Mouse (Mus musculus): ENCODE measurements around the gene Myo1c. TPM values are rescaled to one million over a fixed set of nuclear protein-coding genes. Genes with fewer than 3 reads are reported as not detected.
A peak's percentile ranks its signal among the peaks of the same experiment; 100 is the strongest.

Myo1c gene
- polyA plus RNA-seq (2015; fragmentation: Nextera tagmentation; extraction: Ambion mirVana), result 13.6 and 16.7 TPM in 2 replicates

DNA sequence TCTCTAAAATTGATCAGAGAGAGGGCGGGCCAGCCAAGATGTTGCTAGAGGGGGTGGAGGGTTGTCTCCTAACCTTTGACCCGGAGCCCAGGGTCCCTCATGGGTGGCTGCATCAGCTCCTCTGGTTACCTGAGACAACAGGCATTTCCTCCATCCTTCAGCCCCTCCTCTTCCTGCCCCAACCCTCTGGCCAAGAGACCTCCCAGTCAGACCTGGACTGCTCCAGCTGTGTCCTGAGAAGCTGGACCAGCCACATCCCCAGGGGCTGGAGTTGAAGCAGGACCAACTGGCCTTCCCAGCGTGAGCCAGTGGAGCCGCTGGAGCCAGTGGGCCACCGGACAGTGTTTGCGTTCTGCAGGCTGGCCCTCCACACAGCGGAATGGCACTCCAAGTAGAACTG, at the start of gene Myo1c:
Gene Myo1c, plus strand, starts transcription at position 194 of the 400 bp plus-strand sequence.
- Histone ChIP-seq H3K4me2 (ENCODE audit: low read length) (peak within 1 kb of the TSS; percentile 92), H3K27ac (ENCODE audit: low read depth, low read length) (peak within 1 kb of the TSS; percentile 74), H3K27me3 (replicated peaks; ENCODE audit: control insufficient read depth, insufficient read depth, low read length) (peaks cover 11% of the 10 kb centered on the region), H3K9ac (ENCODE audit: low read depth, low read length) (peak within 1 kb of the TSS; percentile 80), H3K9me3 (ENCODE audit: control insufficient read depth, low read length) (no peaks in the 10 kb centered on the region), H3K4me3 (ENCODE audit: low read length) (peak within 1 kb of the TSS; percentile 62), H3K36me3 (ENCODE audit: control insufficient read depth, insufficient read depth, low read length) (no peaks in the 10 kb centered on the region), H3K4me1 (ENCODE audit: control insufficient read depth, insufficient read depth, low read depth, low read length) (peaks cover 27% of the 10 kb centered on the region)
- 71% methylated on average over 7 of the region's 7 CpGs for WGBS
- ATAC-seq, result no peak

DNA sequence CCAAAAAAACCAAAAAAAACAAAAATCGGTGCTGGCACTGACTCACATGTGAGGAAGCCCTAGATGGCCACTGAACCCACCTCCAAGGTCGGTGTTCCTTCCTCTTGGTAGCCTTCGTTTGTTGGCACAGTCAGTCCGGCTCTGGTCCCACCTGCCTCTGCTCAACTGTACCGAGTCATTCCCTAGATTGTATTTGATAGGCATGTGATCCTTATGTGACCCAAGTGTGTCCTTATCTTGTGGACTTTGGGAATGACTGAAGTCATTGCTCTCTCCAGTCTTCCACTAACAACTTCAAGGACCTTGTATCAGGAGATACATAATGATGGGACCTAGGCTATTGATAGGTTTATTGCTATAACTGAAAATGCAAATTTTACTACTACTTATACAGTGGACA, 45.5 kb upstream of the Myo1c start:
- peaks cover 36% of the 10 kb centered on the region for H3K36me3 ChIP-seq (ENCODE audit: control insufficient read depth, insufficient read depth, low read length)
- no peaks in the 10 kb centered on the region for H3K4me1 ChIP-seq (ENCODE audit: control insufficient read depth, insufficient read depth, low read depth, low read length)
- 92% methylated on average over 5 of the region's 5 CpGs for WGBS
- no peak overlapping the region for H3K4me2 ChIP-seq (ENCODE audit: low read length)
- H3K9me3 ChIP-seq (ENCODE audit: control insufficient read depth, low read length), result no peaks in the 10 kb centered on the region
- ATAC-seq, result no peak
- H3K4me3 ChIP-seq (ENCODE audit: low read length), result no peak overlapping the region
- no peak overlapping the region for H3K27ac ChIP-seq (ENCODE audit: low read depth, low read length)
- no peaks in the 10 kb centered on the region for H3K27me3 ChIP-seq (replicated peaks; ENCODE audit: control insufficient read depth, insufficient read depth, low read length)
- no peak overlapping the region for H3K9ac ChIP-seq (ENCODE audit: low read depth, low read length)

DNA sequence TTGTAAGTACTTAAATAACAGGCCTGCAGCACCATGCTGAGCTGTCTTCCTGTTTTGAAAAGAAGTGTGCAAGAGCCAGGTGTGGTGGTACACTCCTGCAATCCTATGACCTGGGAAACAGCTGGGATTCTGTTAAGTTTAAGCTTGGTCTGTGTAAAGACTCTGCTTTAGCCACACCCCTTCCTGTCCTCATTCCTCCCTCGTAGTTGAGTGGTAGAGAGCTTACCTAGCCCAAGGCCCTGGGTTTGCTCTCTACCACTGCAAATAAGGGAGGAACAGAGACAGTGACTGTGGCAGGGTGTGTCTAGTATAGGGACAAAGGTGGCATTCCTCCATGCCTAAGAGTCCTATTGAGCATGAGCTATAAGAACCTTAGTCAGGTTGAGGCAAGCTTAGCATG, 45.0 kb upstream of the Myo1c start:
- Histone ChIP-seq H3K4me3 (ENCODE audit: low read length) (no peak overlapping the region), H3K27ac (ENCODE audit: low read depth, low read length) (no peak overlapping the region), H3K36me3 (ENCODE audit: control insufficient read depth, insufficient read depth, low read length) (peaks cover 36% of the 10 kb centered on the region), H3K27me3 (replicated peaks; ENCODE audit: control insufficient read depth, insufficient read depth, low read length) (no peaks in the 10 kb centered on the region), H3K9me3 (ENCODE audit: control insufficient read depth, low read length) (no peaks in the 10 kb centered on the region), H3K9ac (ENCODE audit: low read depth, low read length) (no peak overlapping the region), H3K4me1 (ENCODE audit: control insufficient read depth, insufficient read depth, low read depth, low read length) (no peaks in the 10 kb centered on the region), H3K4me2 (ENCODE audit: low read length) (no peak overlapping the region)
- WGBS, result 75% methylated on average over 1 of the region's 1 CpGs
- no peak for ATAC-seq

DNA sequence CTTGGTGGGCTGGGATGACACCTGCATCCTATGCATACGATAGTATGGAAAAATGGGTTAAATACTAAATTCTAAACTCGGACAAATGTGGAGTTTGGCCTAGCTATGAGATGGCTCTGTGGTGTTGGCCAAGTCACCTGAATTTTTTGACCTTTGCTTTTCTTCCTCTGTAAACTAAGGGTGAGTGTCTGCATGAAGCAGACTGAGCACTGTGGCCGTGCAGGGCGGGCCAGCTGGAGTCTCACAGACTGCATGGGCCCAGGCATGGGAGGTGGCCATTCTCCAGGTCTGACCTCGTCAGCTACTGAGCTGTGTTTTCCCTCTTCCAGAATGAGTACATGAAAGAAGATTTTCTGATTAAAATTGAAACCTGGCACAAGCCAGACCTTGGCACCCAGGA, 41.5 kb upstream of the Myo1c start:
- no peak overlapping the region for H3K4me3 ChIP-seq (ENCODE audit: low read length)
- no peaks in the 10 kb centered on the region for H3K4me1 ChIP-seq (ENCODE audit: control insufficient read depth, insufficient read depth, low read depth, low read length)
- no peaks in the 10 kb centered on the region for H3K9me3 ChIP-seq (ENCODE audit: control insufficient read depth, low read length)
- no peak overlapping the region for H3K27ac ChIP-seq (ENCODE audit: low read depth, low read length)
- no peak overlapping the region for H3K4me2 ChIP-seq (ENCODE audit: low read length)
- no peak for ATAC-seq
- 90% methylated on average over 5 of the region's 5 CpGs for WGBS
- no peak overlapping the region for H3K9ac ChIP-seq (ENCODE audit: low read depth, low read length)
- H3K27me3 ChIP-seq (replicated peaks; ENCODE audit: control insufficient read depth, insufficient read depth, low read length), result no peaks in the 10 kb centered on the region
- peaks cover 26% of the 10 kb centered on the region for H3K36me3 ChIP-seq (ENCODE audit: control insufficient read depth, insufficient read depth, low read length)

DNA sequence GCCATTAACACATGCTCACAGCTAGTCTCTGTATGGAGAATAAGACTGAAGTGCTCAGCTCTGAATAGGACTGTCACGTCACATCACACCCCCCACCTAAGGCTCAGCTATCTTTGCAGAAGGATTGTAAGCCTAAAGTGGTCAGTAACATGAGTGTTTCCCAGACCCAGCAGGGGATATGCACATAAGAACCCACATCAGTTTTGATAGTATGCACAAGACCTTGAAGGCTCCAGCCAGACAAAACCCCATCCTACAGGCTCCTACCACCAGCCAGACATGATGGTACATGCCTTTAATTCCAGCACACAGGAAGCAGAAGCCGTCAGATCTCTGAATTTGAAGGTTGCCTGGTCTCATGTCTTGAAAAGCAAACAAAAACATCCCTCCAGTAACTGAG, 40.3 kb upstream of the Myo1c start:
- WGBS, result 80% methylated on average over 2 of the region's 2 CpGs
- Histone ChIP-seq H3K27me3 (replicated peaks; ENCODE audit: control insufficient read depth, insufficient read depth, low read length) (no peaks in the 10 kb centered on the region), H3K9ac (ENCODE audit: low read depth, low read length) (no peak overlapping the region), H3K4me1 (ENCODE audit: control insufficient read depth, insufficient read depth, low read depth, low read length) (no peaks in the 10 kb centered on the region), H3K4me3 (ENCODE audit: low read length) (no peak overlapping the region), H3K27ac (ENCODE audit: low read depth, low read length) (no peak overlapping the region), H3K9me3 (ENCODE audit: control insufficient read depth, low read length) (no peaks in the 10 kb centered on the region), H3K36me3 (ENCODE audit: control insufficient read depth, insufficient read depth, low read length) (peaks cover 30% of the 10 kb centered on the region), H3K4me2 (ENCODE audit: low read length) (no peak overlapping the region)
- no peak for ATAC-seq

DNA sequence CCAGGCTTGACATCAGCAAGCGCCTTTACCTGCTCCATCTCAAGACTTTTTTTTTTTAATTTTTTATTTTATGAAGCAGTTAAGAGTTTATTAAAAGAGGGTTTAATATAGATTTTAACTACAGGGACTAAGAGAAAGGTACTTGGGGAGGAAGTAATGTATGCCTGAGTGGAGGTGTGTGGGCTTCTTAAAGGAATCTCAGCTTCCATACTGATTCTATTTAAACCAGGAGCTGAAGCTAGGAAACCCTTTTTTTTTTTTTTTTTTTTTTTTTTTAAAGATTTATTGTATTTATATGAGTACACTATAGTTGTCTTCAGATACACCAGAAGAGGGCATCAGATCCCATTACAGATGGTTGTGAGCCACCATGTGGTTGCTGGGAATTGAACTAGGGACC, 35.5 kb upstream of the Myo1c start:
- H3K36me3 ChIP-seq (ENCODE audit: control insufficient read depth, insufficient read depth, low read length), result peaks cover 29% of the 10 kb centered on the region
- no peaks in the 10 kb centered on the region for H3K4me1 ChIP-seq (ENCODE audit: control insufficient read depth, insufficient read depth, low read depth, low read length)
- H3K4me3 ChIP-seq (ENCODE audit: low read length), result no peak overlapping the region
- WGBS, result 95% methylated on average over 1 of the region's 1 CpGs
- no peaks in the 10 kb centered on the region for H3K9me3 ChIP-seq (ENCODE audit: control insufficient read depth, low read length)
- H3K27me3 ChIP-seq (replicated peaks; ENCODE audit: control insufficient read depth, insufficient read depth, low read length), result no peaks in the 10 kb centered on the region
- H3K9ac ChIP-seq (ENCODE audit: low read depth, low read length), result no peak overlapping the region
- ATAC-seq, result no peak
- no peak overlapping the region for H3K27ac ChIP-seq (ENCODE audit: low read depth, low read length)
- no peak overlapping the region for H3K4me2 ChIP-seq (ENCODE audit: low read length)

DNA sequence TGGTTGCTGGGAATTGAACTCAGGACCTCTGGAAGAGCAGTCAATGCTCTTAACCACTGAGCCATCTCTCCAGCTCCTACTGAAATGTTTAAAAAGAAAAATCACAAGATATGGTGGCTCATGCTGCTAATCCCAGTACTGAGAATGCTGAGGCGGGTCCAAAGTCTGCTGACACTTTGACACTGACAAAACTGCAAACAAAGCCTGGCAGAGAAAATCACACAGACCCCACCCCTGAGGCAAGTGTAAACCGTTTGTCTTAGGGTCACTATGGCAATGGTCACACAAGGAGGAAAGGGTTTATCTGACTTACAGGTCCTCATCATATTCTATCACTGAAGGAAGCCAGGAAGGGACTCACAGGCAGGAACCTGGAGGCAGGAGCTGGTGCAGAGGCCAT, 34.7 kb upstream of the Myo1c start:
- no peak for ATAC-seq
- 93% methylated on average over 2 of the region's 2 CpGs for WGBS
- Histone ChIP-seq H3K27ac (ENCODE audit: low read depth, low read length) (no peak overlapping the region), H3K9me3 (ENCODE audit: control insufficient read depth, low read length) (no peaks in the 10 kb centered on the region), H3K36me3 (ENCODE audit: control insufficient read depth, insufficient read depth, low read length) (peaks cover 31% of the 10 kb centered on the region), H3K4me1 (ENCODE audit: control insufficient read depth, insufficient read depth, low read depth, low read length) (no peaks in the 10 kb centered on the region), H3K27me3 (replicated peaks; ENCODE audit: control insufficient read depth, insufficient read depth, low read length) (no peaks in the 10 kb centered on the region), H3K9ac (ENCODE audit: low read depth, low read length) (no peak overlapping the region), H3K4me3 (ENCODE audit: low read length) (no peak overlapping the region), H3K4me2 (ENCODE audit: low read length) (no peak overlapping the region)

DNA sequence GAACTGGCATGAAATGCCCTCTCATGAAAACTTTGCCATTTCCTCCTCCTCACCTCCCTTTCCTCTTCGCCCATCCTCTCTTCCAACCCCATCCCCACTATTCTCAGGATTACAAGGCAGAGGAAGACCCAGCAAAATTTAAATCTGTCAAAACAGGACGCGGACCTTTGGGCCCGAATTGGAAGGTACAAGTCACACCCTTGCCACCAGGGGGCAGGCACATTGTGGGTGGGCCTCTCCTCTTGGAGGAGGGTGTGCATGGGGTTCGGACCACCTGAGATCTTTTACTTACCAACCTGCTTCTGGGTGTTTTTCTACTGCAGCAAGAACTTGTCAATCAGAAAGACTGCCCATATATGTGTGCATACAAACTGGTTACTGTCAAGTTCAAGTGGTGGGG, 31.2 kb upstream of the Myo1c start:
- Histone ChIP-seq H3K9me3 (ENCODE audit: control insufficient read depth, low read length) (no peaks in the 10 kb centered on the region), H3K36me3 (ENCODE audit: control insufficient read depth, insufficient read depth, low read length) (peaks cover 30% of the 10 kb centered on the region)
- 81% methylated on average over 5 of the region's 5 CpGs for WGBS

DNA sequence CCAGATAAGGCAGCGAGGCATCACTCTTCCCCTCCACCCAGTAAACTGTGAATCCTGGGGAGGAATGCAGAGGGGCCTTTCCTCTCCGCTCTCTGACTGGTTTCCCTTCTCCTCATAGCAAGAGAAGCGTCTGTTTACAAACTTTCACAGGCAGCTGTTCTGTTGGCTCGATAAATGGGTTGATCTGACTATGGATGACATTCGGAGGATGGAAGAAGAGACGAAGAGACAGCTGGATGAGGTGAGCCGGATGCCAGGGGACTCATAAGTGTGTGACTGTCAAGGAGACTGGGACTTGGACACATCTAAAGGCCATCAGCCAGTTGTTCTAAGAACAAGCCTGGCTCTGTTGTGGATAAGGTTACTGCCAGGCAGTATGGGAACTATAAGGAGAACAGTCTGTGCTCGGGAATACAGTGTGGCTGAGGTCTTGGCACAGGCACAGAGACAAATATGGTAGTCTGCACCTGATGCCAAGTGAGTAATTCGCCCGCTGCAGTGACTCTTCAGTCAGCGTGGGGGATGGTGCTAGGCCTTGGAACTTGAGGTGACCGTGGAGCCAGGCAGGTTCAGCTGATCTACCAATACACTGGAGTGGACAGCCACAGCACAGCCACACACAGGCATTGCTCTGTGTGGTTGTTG, 30.0 kb upstream of the Myo1c start:
- H3K9ac ChIP-seq (ENCODE audit: low read depth, low read length), result no peak overlapping the region
- H3K27me3 ChIP-seq (replicated peaks; ENCODE audit: control insufficient read depth, insufficient read depth, low read length), result no peaks in the 10 kb centered on the region
- H3K4me2 ChIP-seq (ENCODE audit: low read length), result no peak overlapping the region
- no peak overlapping the region for H3K4me3 ChIP-seq (ENCODE audit: low read length)
- ATAC-seq, result no peak
- H3K4me1 ChIP-seq (ENCODE audit: control insufficient read depth, insufficient read depth, low read depth, low read length), result no peaks in the 10 kb centered on the region
- H3K9me3 ChIP-seq (ENCODE audit: control insufficient read depth, low read length), result no peaks in the 10 kb centered on the region
- H3K36me3 ChIP-seq (ENCODE audit: control insufficient read depth, insufficient read depth, low read length), result peaks cover 29% of the 10 kb centered on the region
- no peak overlapping the region for H3K27ac ChIP-seq (ENCODE audit: low read depth, low read length)
- WGBS, result 87% methylated on average over 12 of the region's 12 CpGs

More for the DNA sequence above, 31.2 kb upstream of the Myo1c start:
- Histone ChIP-seq H3K9ac (ENCODE audit: low read depth, low read length) (no peak overlapping the region), H3K27ac (ENCODE audit: low read depth, low read length) (no peak overlapping the region), H3K27me3 (replicated peaks; ENCODE audit: control insufficient read depth, insufficient read depth, low read length) (no peaks in the 10 kb centered on the region), H3K4me2 (ENCODE audit: low read length) (no peak overlapping the region), H3K4me1 (ENCODE audit: control insufficient read depth, insufficient read depth, low read depth, low read length) (no peaks in the 10 kb centered on the region), H3K4me3 (ENCODE audit: low read length) (no peak overlapping the region)
- ATAC-seq, result no peak

DNA sequence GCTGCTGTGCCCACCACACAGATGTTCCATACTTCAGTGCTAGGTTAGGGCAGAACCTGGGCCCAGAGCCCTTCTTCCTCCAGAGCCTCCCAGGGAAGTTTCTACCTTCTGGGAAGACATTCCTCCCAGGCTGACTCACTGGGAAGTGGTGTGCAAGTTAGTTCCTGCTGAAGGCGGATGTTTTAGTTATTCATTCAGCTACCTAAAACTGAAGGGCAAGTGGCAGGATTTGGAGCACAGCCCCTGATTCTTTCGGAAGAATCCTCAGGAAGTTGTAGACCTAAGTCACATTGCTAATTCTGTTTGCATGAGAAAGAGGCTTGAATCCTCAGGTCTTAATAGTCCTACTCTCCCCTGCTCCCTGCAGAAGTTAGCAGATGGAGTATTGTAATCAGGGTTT, 28.9 kb upstream of the Myo1c start:
- no peak overlapping the region for H3K4me2 ChIP-seq (ENCODE audit: low read length)
- WGBS, result 89% methylated on average over 2 of the region's 2 CpGs
- no peaks in the 10 kb centered on the region for H3K9me3 ChIP-seq (ENCODE audit: control insufficient read depth, low read length)
- no peaks in the 10 kb centered on the region for H3K27me3 ChIP-seq (replicated peaks; ENCODE audit: control insufficient read depth, insufficient read depth, low read length)
- H3K4me1 ChIP-seq (ENCODE audit: control insufficient read depth, insufficient read depth, low read depth, low read length), result no peaks in the 10 kb centered on the region
- no peak overlapping the region for H3K27ac ChIP-seq (ENCODE audit: low read depth, low read length)
- H3K9ac ChIP-seq (ENCODE audit: low read depth, low read length), result no peak overlapping the region
- no peak for ATAC-seq
- H3K4me3 ChIP-seq (ENCODE audit: low read length), result no peak overlapping the region
- peaks cover 30% of the 10 kb centered on the region for H3K36me3 ChIP-seq (ENCODE audit: control insufficient read depth, insufficient read depth, low read length)
